Mouse (Mus musculus) kidney, postnatal 36 days (tissue): ENCODE results near the gene Pih1d2.

ENCODE experiments used
- DNase-seq, 2 experiments: peaks; one replicate each; pipeline ENCODE4 v3.0.0; 2021 to 2022; ENCODE audit warnings: mixed read lengths in 2 of 2

The Pih1d2 gene

DNA sequence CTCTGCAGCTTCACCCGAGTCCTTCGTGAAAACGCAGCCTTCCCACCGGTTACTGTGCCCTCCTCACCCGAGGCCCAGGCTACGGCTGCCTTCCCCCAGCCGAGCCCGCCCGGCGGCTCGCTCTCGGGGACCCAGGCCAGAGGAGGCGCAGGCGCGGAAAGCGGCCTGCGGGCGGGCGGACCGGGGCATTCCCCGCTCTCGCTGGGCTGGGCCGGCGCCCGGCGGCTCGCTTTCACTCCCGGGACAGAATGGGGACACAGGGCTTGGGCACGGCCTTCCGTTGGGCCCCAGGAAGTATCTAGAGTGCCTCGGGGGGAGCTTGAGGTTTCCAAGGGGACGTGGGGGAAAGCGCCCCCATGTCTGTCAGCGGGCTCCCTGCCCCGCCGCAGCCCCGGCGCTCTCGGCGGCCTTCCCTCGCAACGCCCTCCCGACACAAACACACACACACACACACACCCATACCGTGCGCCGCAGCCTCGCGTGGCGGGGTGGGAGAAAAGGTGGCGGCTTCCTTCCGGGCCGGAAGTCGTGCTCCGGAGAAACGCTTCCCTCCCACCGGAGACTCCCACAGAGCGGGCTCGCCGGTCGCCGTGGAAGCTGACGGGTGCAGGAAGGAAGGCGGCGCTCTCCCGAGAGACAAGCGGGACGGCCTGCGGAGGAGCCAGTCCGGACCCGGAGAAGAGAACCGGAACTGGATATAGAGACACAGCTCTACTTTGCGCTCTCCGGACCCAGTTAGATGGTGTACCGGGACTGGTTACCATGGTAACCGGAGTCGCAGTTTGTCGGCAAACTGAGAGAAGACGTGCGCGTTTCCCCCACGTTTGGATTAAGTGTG lies at the start of gene Pih1d2, which contains the start of gene Nkapd1:
Gene Pih1d2, plus strand, starts transcription at position 556 of the 838 bp plus-strand sequence.
Gene Nkapd1, minus strand, starts transcription at position 699 of the 838 bp plus-strand sequence.
- DNase-seq, result peak; percentile 89 to 90

- DNase-seq, result no peak
Observed at GRCm38 (mm10) chr9:50567372-50567771, 49.7 kb upstream of the Pih1d2 start.

- DNase-seq, result no peak
Observed at GRCm38 (mm10) chr9:50567881-50568280, 49.2 kb upstream of the Pih1d2 start.

- no peak for DNase-seq
Observed at GRCm38 (mm10) chr9:50569599-50570525, 47.3 kb upstream of the Pih1d2 start.

DNA sequence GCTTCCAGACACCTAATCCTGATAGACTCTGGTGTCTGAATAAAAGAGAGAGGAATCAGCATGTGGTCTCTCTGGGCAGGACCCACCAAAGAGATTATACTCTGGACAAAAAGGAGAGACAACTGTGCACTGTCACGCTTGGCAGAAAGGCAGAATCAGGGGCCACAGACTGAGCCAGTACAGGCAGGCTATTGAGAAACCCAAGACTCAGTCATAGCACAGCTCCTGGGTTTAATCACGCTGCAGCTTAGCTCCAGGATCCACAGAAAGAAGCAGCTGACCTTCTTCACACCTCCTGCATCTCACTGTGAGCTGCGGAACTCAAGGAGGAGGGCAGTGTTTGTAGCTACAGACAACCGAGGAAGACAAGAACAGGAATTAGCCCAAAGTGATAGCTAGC lies 36.8 kb upstream of the Pih1d2 start:
- DNase-seq, result no peak

DNA sequence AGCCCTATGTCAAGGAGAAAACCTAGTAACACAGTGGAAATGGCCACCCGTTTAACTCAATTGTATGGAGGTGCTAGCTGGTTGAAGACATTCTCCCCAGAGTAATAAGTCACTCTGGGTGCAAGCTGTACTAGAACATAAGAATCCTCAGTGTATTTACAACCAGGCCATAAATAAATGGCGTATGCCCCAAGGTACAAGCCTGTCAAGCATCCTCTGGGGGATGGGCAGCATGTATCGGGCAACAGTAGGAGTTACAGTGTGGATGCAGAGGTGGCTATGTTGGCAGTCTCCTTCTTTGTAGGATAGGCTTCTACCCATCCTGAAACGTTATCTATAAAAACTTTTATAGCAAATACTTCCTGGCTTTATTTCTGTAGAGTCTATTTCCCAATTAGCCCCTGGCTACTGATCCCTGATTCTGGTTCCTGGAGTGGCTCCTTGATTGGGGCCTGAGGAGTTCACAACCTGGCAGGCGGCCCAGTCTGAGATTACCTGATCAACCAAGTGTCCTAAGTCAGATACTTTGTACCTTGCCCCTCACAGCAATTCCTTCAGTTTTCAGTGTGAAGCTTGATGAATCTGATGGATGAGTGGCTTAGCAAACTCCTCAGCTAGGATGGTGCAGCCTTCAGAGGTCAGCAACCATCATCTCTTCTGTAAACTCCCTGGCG lies 31.8 kb upstream of the Pih1d2 start:
- peak; percentile 88 to 91 for DNase-seq

- DNase-seq, result no peak
Observed at GRCm38 (mm10) chr9:50586955-50587354, 30.2 kb upstream of the Pih1d2 start.

GRCm38 (mm10) chr9:50590856-50591518 lies 26.1 kb upstream of the Pih1d2 start:
- DNase-seq, result no peak

GRCm38 (mm10) chr9:50592955-50593354 lies 24.2 kb upstream of the Pih1d2 start:
- DNase-seq, result no peak

GRCm38 (mm10) chr9:50593544-50593943 lies 23.6 kb upstream of the Pih1d2 start:
- peak; percentile 26 to 74 for DNase-seq

DNA sequence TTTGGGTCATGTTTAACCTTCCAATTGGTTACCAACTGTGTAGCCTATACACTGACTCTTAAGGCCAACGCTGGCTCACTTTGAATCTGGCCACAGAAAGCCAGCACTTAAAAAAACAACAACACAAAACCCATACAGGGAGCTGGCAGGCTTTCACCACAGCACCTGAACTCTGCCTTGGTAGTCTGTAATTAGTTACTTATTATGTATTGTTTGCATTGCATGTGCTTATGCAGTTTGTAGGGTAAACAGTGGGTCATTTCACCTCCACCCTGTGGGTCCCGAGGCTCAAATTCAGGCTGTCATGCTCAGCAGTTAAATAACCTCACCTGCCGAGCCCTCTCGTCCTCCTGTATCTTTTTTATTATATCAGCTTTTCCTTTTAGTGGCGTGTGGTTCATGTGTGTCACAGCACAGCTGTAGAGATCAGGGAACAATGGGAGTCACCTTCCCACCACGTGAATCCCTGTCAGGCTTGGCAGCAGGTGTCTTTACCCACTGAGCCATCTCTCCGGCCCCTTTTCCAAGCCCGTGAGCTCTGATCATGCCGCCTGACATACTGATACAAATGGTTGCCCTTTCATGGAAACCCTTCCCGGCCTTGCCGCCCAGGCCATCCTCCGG lies 22.2 kb upstream of the Pih1d2 start:
- DNase-seq, result peak; percentile 49 to 51

DNA sequence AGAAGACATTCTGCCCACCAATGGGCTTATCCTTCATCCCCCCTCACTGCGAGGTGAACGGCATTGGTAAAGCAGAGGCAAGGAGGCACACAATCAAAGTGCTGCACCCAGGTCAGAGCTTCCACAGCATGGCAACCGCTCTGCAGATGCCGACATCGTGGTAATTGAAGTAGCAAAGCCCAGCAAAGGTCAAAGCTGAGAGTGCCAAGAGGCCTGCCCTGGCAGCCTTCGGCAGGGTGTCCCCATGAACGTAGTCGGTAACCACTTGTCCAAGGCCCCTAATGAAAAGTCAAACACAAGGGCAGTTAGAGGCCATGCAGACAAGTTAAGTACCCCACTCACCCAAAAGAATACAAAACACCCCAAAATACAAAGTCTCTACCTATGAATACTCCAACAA lies 20.1 kb upstream of the Pih1d2 start:
- DNase-seq, result no peak

- DNase-seq, result no peak
Observed at GRCm38 (mm10) chr9:50601536-50601935, 15.6 kb upstream of the Pih1d2 start.

DNA sequence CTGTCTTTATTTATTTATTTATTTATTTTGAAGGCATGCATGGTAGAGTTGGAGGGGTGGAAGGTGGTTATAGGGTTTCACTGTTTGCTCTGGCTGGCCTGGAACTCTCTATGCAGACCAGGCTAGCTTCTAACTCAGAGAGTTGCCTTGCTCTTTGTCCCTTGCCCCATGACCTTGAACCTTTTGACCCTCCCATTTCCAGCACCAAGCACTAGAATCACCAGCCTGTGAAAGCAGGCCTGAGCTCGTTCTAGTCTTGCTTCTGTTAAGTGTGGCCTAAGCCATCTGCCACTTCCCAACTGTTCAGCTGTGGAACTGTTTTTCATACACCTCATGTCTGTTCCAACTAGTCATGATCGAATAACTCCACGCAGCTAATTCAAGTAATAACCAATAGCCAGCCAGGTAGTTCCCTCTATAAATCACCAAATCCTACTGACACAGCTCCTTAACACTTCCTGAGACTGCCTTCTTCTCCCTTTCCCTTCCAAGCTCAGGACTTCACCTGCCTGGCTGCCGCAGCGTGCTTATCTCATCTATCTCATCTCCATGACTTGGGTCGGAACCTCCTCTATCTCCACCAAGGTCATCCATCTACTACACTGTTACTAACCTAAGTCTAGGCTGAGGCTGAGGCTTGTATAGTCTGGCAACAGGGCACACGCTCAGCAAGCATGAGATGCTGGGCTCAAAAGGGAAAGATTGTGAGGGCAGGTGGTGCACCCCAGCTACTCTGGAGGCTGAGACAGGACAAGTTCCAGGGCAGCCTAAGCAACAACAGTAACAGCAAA lies 14.9 kb upstream of the Pih1d2 start:
- DNase-seq, result peak; percentile 46 to 49

DNA sequence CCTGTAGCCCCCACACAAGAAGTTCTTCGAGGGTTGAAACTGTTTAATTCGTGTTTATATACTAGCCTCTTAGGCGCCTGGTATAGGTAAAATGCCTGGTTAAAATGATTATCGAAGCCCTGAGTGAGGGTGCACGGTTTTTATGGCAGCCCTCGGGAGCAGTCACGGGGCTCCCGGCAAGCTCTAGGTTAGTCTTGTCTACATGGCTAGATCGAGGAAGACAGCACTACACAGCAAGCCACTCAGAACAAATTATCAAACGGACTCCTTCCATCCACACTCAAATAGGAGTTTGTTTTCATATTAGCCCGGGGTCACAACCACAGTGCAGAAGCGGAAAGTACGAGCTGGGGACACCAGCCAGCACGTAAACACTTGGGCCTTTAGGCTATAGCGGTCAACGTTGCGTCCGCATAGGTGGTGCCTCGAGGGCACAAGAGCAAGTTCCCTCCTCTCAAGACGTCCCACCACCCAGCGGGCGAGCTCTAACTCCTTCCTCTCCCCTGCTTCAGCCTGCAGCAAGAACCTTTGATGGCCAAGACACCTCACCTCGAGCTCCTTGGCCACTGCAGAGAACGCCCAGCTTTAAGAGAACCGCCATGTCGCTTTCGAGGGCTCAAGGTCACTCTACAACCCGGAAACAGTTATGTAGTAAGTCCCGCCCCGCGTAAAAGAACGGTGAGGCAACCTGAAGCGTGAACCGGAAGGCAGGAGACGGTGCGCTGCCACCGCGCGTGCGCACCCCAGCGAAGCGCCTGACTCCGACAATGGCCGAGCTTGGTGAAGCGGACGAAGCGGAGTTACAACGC lies 13.7 kb upstream of the Pih1d2 start, which contains the start of the genes Sdhd and Timm8b:
Gene Sdhd, minus strand, starts transcription at position 624 of the 809 bp plus-strand sequence.
Gene Timm8b, plus strand, starts transcription at position 722 of the 809 bp plus-strand sequence.
- DNase-seq, result peak; percentile 95 to 97

GRCm38 (mm10) chr9:50603998-50604324 lies 13.2 kb upstream of the Pih1d2 start:
- no peak for DNase-seq

DNA sequence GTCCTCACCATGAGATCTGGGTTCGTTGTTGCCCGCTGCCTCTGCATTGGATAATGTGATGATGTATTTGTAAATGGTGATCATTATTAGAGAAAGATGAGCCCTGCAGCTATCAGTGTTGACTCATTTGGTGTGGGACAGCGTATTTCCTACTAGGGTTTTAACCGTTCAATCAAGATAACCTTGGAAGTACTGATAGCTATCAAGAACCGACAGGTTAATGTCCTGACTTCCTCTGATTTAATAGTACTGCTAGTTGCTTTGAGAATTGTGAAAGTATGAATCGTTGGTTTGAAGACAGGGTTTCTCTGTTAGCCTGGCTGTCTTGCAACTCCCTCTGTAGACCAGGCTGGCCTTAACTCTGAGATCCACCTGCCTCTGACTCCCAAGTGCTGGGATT lies 12.8 kb upstream of the Pih1d2 start:
- DNase-seq, result no peak

GRCm38 (mm10) chr9:50612115-50612514 lies 5.0 kb upstream of the Pih1d2 start:
- no peak for DNase-seq

DNA sequence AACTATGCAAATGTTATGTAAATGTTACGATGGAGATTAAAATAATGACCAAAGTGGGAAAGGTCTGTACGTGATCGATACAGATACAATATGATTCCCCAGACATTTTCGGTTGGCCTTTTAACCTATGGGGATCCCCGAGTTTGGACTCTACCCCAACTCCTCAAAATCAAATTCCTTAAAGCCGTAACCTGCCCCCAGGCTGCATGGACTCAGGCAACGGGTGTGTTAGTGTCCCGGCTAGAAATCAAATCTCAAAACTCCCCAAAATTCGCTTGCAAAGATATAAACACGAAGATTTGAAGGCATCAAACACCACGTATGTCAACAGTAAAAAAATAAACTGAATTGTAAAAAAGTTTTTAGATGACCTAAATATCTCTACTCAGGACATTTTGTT lies 960 bp upstream of the Pih1d2 start:
- DNase-seq, result no peak

DNA sequence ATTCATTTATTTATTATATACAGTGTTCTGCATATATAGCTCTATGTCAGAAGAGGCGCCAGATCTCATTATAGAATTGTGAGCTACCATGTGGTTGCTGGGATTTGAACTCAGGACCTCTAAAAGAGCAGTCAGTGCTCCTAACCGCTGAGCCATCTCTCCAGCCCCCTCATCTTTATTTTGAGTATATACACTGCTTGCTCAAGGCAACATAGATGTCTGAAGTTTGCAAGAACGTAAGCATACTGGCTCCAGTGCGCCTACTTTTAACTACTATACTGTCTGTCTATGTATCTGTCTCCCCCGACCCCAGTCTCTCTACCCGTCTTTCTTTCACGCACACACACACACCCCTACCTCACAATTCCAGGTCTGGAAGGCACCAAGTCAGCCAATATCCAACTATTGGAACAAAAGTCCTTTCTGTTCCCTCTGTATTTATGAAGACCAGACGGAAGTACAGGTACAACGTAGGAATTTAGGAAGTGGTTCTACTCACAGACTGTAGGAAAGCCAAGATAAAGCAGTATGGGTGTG lies 741 bp downstream of the Pih1d2 start:
- no peak for DNase-seq
